Mouse (Mus musculus) layer of hippocampus, adult 18-20 months (tissue): Measurements from ENCODE around the gene Ppara. TPM values are rescaled to one million over a fixed set of nuclear protein-coding genes. Genes with fewer than 3 reads are reported as not detected.

Source experiments
- DNase-seq, 2 experiments: peaks; one replicate each; pipeline ENCODE4 v3.0.0; 2022; ENCODE audit warnings: low spot score in 2 of 2
- microRNA-seq, 2 experiments: library from miRNA; unstranded; fragments of <30 nt; microRNA quantifications; one replicate each; pipeline ENCODE4 v1.2.0; 2021
- total RNA-seq, 2 experiments: library from RNA; stranded (reverse); gene quantifications; 2 replicates each; pipeline ENCODE4 v1.2.3; 2021

The Ppara gene
- total RNA-seq, 2 experiments from 2014 or later, result 2.9 to 3.4 TPM

DNA sequence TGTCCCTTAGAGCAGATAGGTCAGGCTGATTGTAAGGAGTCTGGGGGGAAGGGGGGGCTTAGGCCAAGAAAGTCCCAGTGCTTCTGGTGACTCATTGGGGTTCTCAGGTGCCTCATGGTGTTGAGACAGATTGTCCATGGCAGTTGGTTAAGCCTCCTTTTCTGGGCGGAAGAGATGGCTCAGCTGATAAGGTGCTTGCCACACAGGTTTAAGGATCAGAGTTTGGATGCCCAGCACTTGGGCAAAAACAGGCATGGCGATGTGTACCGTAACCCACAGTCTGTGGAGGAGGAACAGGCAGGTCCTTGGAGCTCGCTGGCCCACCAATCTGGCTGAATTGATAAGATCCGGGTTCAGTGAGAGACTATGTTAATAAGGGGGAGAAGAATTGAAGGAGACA lies 102.1 kb downstream of the Ppara start:
- DNase-seq, result no peak

DNA sequence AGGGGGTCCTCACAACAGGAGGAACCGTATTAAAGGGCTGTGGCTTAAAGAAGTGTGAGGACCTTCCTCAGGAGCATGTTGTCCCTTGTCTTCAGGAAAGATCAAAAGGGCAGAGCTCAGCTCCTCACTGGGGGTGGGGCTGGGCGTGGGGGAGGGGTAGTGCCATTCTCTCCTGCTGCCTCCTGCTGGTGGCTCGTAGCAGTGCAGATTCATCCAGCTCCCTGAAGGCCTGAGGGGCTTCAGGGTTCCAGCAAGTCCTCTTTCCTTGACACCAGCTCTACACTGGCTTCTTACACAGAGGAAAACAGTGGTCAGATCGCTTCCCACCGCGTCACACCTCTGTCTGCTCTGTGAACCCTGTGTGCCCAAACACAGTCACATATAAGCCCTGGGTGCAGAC lies 106.2 kb downstream of the Ppara start:
- DNase-seq, result no peak

DNA sequence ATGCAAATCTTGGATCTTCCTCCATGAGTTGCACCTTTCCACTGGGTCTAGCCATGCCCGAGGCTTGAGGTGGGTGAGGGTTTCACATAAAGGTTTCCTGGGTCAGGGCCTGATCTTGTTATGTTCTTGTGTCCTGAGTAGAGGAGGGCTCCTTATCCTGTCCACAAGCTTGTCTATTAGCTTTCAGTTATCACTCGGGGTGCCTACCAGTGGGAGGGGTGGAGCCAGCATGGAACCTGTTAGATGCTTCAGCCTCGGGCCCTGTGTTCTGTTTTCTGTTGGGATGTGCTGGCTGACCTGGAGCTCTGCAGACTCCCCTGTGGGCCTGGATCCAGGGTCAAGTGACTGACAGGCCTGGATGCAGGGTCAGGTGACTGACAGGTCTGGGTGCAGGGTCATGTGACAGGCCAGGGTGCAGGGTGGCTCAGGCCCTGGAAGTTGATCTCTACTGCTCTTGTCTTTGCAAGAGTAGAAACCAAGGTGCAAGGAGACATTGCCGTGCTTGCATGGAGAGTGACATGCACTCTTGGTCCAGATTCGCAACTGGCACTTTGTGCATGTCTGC lies 107.1 kb downstream of the Ppara start:
- DNase-seq, result no peak

DNA sequence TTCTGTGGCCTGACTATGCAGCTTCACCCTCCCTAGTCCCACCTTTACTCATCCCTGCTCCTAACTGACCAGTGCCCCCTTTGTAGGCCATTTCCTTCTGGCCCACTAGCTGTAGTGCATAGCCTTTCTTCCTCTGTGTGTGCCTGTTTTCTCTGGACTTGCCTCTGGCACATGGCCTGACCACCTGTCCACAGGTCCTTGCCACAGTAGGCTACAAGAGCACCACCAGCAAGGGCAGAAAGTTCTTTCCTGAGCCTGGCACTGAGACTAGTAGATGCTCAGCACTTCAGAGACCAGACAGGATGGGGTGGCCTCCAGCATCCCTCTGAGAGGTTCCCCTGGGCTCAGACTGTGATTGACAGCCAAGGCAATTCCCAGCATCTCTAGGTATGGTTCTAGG lies 110.3 kb downstream of the Ppara start:
- DNase-seq, result no peak

DNA sequence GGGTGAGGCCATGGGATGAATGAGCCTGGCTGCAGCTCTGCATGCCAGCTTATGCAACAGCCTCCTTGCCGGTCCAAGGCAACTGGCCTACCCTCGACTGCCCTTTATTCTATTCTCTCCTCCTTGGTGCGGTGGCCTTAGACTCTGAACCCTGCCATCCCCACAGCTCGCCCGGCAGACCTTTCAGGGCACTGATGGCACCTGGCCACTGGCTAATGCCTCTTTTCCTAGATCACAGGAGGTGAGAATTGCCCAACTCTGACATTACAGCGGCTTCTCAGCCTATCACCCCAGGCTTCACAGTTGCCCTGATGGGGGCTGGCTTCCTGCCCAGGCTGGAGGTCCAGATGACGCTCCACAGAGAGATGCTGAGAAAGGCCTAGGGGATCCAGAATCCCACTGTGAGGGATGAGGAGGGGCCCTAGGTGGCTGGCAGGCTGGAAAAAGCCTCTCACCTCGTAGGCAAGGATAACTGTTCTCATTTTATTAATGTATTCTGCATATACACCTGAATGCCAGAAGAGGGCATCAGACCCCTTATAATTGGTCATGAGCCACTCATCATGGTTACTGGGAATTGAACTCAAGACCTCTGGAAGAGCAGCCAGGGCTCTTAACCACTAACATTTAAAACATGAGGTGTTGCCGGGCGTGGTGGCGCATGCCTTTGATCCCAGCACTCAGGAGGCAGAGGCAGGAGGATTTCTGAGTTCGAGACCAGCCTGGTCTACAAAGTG lies 117.0 kb downstream of the Ppara start:
- no peak for DNase-seq

Small RNA genes within 50 kb of the gene (microRNA-seq; reads per million reads assigned to microRNA genes)
- gene Mirlet7b (85,849 to 91,457 reads per million in 2 experiments), gene Mirlet7c-2 (1,116 to 1,807 reads per million in 2 experiments)

Other genes with a start within 250 kb of the Ppara start
- gene 7530416G11Rik, start 231.8 kb upstream of the Ppara start, total RNA-seq, result not detected
- 10 to 100 TPM; 43.3 to 53.8 TPM for gene Wnt7b, start 152.5 kb upstream of the Ppara start, total RNA-seq
- gene Cdpf1, start 76.7 kb downstream of the Ppara start, total RNA-seq, result 10 to 100 TPM; 16.5 to 20.0 TPM
- gene Pkdrej, start 86.8 kb downstream of the Ppara start, total RNA-seq, result under 1 TPM; 0.62 to 0.63 TPM
- 1 to 10 TPM; 5.0 to 6.7 TPM for gene Ttc38, start 97.3 kb downstream of the Ppara start, total RNA-seq
- gene Gtse1, start 124.8 kb downstream of the Ppara start, total RNA-seq, result under 1 TPM; 0.30 to 0.35 TPM
- gene Trmu, start 144.3 kb downstream of the Ppara start, total RNA-seq, result 10 to 100 TPM; 29.1 to 38.0 TPM